Comparison of ENCODE assay signal across 7 mouse cellular contexts in the genomic region with DNA sequence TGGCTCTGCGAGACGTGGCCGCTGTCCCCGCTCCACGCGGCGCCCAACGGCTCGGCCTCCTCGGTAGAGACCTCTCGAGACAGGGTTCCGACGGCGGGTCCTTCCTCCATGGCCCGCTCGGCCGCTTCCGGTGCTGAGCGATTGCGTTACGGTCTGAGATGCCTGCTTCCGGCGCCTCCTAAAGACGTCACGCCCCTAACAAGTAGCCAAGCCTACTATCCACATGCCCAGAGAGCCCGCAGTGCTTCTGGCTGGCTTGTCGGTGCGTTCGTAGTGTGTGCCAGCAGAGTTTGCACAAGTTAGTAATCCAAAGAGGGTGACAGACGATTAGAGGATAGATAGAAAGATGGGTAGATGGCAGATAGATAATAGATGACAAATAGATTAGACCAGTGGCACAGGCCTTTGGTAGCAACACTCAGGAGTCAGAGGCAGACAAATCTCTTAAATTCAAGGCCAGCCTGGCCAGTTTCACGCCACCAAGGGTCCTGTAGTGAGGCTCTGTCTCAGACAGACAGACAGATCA. TPM values are rescaled to one million over a fixed set of nuclear protein-coding genes. Genes with fewer than 3 reads are reported as not detected.
DNase-seq lines count a peak whose midpoint lies in the region; ATAC-seq and TF ChIP-seq lines count a peak whose summit lies in the region.

A gene (minus strand): TSS at position 115 of the 526 bp plus-strand sequence.

- H3K27ac ChIP-seq in embryonic facial prominence, embryonic 12.5 days = 0 out of 2 replicates have a peak within 1 kb of the TSS, but pooled peaks have one; percentile 3
- peak within 1 kb of the TSS; percentile 14; the same call in 1 of the 2 replicates for H3K27ac ChIP-seq in kidney, adult 2 months (ENCODE audit: insufficient read depth, low read depth, low read length)
- no peak within 1 kb of the TSS for H3K27ac ChIP-seq in limb, embryonic 12.5 days
- H3K27ac ChIP-seq in midbrain, embryonic 15.5 days = peak within 1 kb of the TSS; percentile 62
- no peak within 1 kb of the TSS for H3K27ac ChIP-seq in spleen, adult 2 months (ENCODE audit: insufficient read depth, low read length)

- H3K4me2 ChIP-seq in embryonic facial prominence, embryonic 12.5 days (replicated peaks) = peak within 1 kb of the TSS; percentile 98
- H3K4me2 ChIP-seq in limb, embryonic 12.5 days = peak within 1 kb of the TSS; percentile 98
- H3K4me2 ChIP-seq in midbrain, embryonic 15.5 days = peak within 1 kb of the TSS; percentile 88

- no peaks in the 10 kb centered on the region for H3K27me3 ChIP-seq in embryonic facial prominence, embryonic 12.5 days
- H3K27me3 ChIP-seq in kidney, adult 2 months (replicated peaks; ENCODE audit: control insufficient read depth, insufficient read depth, low read length) = no peaks in the 10 kb centered on the region
- no peaks in the 10 kb centered on the region for H3K27me3 ChIP-seq in limb, embryonic 12.5 days
- H3K27me3 ChIP-seq in midbrain, embryonic 15.5 days (replicated peaks) = no peaks in the 10 kb centered on the region
- H3K27me3 ChIP-seq in spleen, adult 2 months (ENCODE audit: control insufficient read depth, insufficient read depth, low read length) = no peaks in the 10 kb centered on the region; the same call in 1 of the 2 replicates

- ATAC-seq in embryonic facial prominence, embryonic 12.5 days (ENCODE audit: insufficient number of reproducible peaks, insufficient read depth, low FRiP score, low TSS enrichment) = peak; percentile 83
- peak; percentile 79 for ATAC-seq in limb, embryonic 12.5 days (ENCODE audit: insufficient number of reproducible peaks, insufficient read depth, low FRiP score, low TSS enrichment, low read depth)
- ATAC-seq in midbrain, embryonic 15.5 days (replicated peaks) = peak; percentile 97

- peak; percentile 29 for TF ChIP-seq POLR2A in kidney, adult 2 months (IDR thresholded peaks at IDR 0.05; ENCODE audit: low read depth, low read length)
- TF ChIP-seq POLR2A in spleen, adult 2 months (IDR thresholded peaks at IDR 0.05; ENCODE audit: low read depth, low read length) = peak; percentile 77

- DNase-seq in adrenal gland, postnatal 25 days = peak; percentile 91
- DNase-seq in heart, adult 18-20 months = peak; percentile 93 to 95
- DNase-seq in kidney, adult 2 months = peak; percentile 96
- DNase-seq in spleen, adult 2 months (ENCODE audit: low read depth in 1 of 2, low spot score in 2 of 2) = peak; percentile 80 to 87

- peak within 1 kb of the TSS; percentile 91 for H3K9ac ChIP-seq in embryonic facial prominence, embryonic 12.5 days
- H3K9ac ChIP-seq in limb, embryonic 12.5 days (replicated peaks) = peak within 1 kb of the TSS; percentile 93
- peak within 1 kb of the TSS; percentile 72 for H3K9ac ChIP-seq in midbrain, embryonic 15.5 days

- no peak for TF ChIP-seq CTCF in kidney, adult 2 months (conservative IDR thresholded peaks at IDR 0.05; ENCODE audit: insufficient read depth, insufficient read length, low read depth, low read length)
- no peak for TF ChIP-seq CTCF in spleen, adult 2 months (IDR thresholded peaks at IDR 0.05; ENCODE audit: extremely low read depth, insufficient read depth, insufficient read length, insufficient replicate concordance)

- no peaks in the 10 kb centered on the region for H3K9me3 ChIP-seq in embryonic facial prominence, embryonic 12.5 days
- no peaks in the 10 kb centered on the region for H3K9me3 ChIP-seq in limb, embryonic 12.5 days
- H3K9me3 ChIP-seq in midbrain, embryonic 15.5 days = no peaks in the 10 kb centered on the region

- 4% methylated on average over 31 of the region's 31 CpGs for WGBS in embryonic facial prominence, embryonic 12.5 days
- 5% methylated on average over 31 of the region's 31 CpGs for WGBS in kidney, adult 2 months
- WGBS in limb, embryonic 12.5 days = 5% methylated on average over 31 of the region's 31 CpGs
- 3% methylated on average over 31 of the region's 31 CpGs for WGBS in midbrain, embryonic 15.5 days
- 5% methylated on average over 31 of the region's 31 CpGs for WGBS in spleen, adult 2 months

- H3K36me3 ChIP-seq in embryonic facial prominence, embryonic 12.5 days = no peaks in the 10 kb centered on the region
- no peaks in the 10 kb centered on the region for H3K36me3 ChIP-seq in kidney, adult 2 months (ENCODE audit: control insufficient read depth, insufficient read depth, low read length)
- peaks cover 5% of the 10 kb centered on the region; the same call in 1 of the 2 replicates for H3K36me3 ChIP-seq in limb, embryonic 12.5 days
- no peaks in the 10 kb centered on the region for H3K36me3 ChIP-seq in midbrain, embryonic 15.5 days (replicated peaks)
- no peaks in the 10 kb centered on the region for H3K36me3 ChIP-seq in spleen, adult 2 months (ENCODE audit: control insufficient read depth, insufficient read depth, low read length)

- H3K4me1 ChIP-seq in embryonic facial prominence, embryonic 12.5 days = peaks cover 10% of the 10 kb centered on the region
- peaks cover 4% of the 10 kb centered on the region; the same call in 1 of the 2 replicates for H3K4me1 ChIP-seq in kidney, adult 2 months (ENCODE audit: control insufficient read depth, insufficient read depth, low read length)
- H3K4me1 ChIP-seq in limb, embryonic 12.5 days (replicated peaks) = peaks cover 13% of the 10 kb centered on the region
- peaks cover 24% of the 10 kb centered on the region for H3K4me1 ChIP-seq in midbrain, embryonic 15.5 days
- peaks cover 10% of the 10 kb centered on the region for H3K4me1 ChIP-seq in spleen, adult 2 months (ENCODE audit: control insufficient read depth, insufficient read depth, insufficient read length)

- H3K4me3 ChIP-seq in embryonic facial prominence, embryonic 12.5 days = peak within 1 kb of the TSS; percentile 100
- peak within 1 kb of the TSS; percentile 78 for H3K4me3 ChIP-seq in kidney, adult 2 months (ENCODE audit: insufficient read depth, low read depth, low read length)
- H3K4me3 ChIP-seq in limb, embryonic 12.5 days (replicated peaks) = peak within 1 kb of the TSS; percentile 98
- H3K4me3 ChIP-seq in midbrain, embryonic 15.5 days = peak within 1 kb of the TSS; percentile 84
- peak within 1 kb of the TSS; percentile 81 for H3K4me3 ChIP-seq in spleen, adult 2 months (ENCODE audit: extremely low read depth, insufficient read depth, insufficient read length)

RNA-seq across cellular contexts. Expression of the gene that starts here (rescaled TPM):
- 25.7 and 30.4 TPM in 2 replicates for total RNA-seq in adrenal gland, postnatal 25 days (2021)
- polyA plus RNA-seq in embryonic facial prominence, embryonic 12.5 days (2016; fragmentation: Nextera tagmentation; extraction: Ambion mirVana) = 32.0 and 32.2 TPM in 2 replicates
- 10 to 100 TPM; 14.0 to 14.2 TPM for total RNA-seq in heart, adult 18-20 months (2021)
- 15.8 and 21.1 TPM in 2 replicates for polyA plus RNA-seq in kidney, adult 2 months (2012; rRNA removed)
- 32.5 and 34.5 TPM in 2 replicates for polyA plus RNA-seq in limb, embryonic 12.5 days (2016; fragmentation: Nextera tagmentation; extraction: Ambion mirVana)
- polyA plus RNA-seq in midbrain, embryonic 15.5 days (2015; fragmentation: Nextera tagmentation; extraction: Ambion mirVana) = 27.9 and 31.3 TPM in 2 replicates
- 20.5 and 35.5 TPM in 2 replicates for polyA plus RNA-seq in spleen, adult 2 months (2012; rRNA removed)

Comparison
In these comparisons a context has a peak if more than half of its experiments do, and no peak if none do; other contexts are left out.
1. H3K27ac ChIP-seq: peak in embryonic facial prominence, embryonic 12.5 days (single experiment), kidney, adult 2 months (single experiment) and midbrain, embryonic 15.5 days (single experiment); none in limb, embryonic 12.5 days (single experiment) and spleen, adult 2 months (single experiment).
2. Peak in every context shown above with its lines, with median percentiles within 50 percentile points of each other: DNase-seq, ATAC-seq, H3K4me2 ChIP-seq, H3K4me3 ChIP-seq and H3K9ac ChIP-seq.